Mouse (Mus musculus): ENCODE measurements around the gene Olfr492. TPM values are rescaled to one million over a fixed set of nuclear protein-coding genes. Genes with fewer than 3 reads are reported as not detected.

Gene Olfr492
- not detected in 2 replicates for polyA plus RNA-seq (2015; fragmentation: Nextera tagmentation; extraction: Ambion mirVana)

DNA sequence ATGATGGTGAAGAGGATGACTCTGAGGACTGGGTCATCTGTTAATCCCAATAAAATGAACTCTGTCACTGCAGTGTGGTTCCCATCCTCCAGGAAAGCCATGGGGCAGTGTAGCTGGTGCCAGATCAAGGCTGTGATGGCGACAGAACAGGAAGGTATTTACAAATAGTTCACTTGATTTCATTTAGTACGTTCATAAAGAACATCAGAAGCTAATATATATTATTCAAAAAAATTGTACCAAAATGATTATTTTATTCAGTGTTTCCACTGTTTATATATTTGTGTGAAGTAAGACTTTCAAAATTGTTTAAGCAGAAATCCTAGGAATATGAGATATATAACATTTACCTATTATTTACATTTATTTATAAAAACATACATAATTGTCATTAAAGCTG lies at the start of gene Olfr492:
Olfr492 (minus strand) TSS at position 101 of the 400 bp plus-strand sequence.
- H3K4me2 ChIP-seq (ENCODE audit: low read length) = no peak within 1 kb of the TSS
- no peak within 1 kb of the TSS for H3K27ac ChIP-seq (ENCODE audit: low read length)
- no peak within 1 kb of the TSS for H3K4me3 ChIP-seq (ENCODE audit: low read depth, low read length)
- H3K9me3 ChIP-seq (replicated peaks; ENCODE audit: control insufficient read depth, low read length, poor library complexity, severe bottlenecking) = no peaks in the 10 kb centered on the region
- H3K9ac ChIP-seq (ENCODE audit: low read depth, low read length) = no peak within 1 kb of the TSS
- 85% methylated on average over 2 of the region's 2 CpGs for WGBS
- no peaks in the 10 kb centered on the region for H3K36me3 ChIP-seq (ENCODE audit: control insufficient read depth, insufficient read depth, low read length)
- ATAC-seq = no peak
- H3K27me3 ChIP-seq (ENCODE audit: control insufficient read depth, insufficient read depth, low read depth, low read length) = no peaks in the 10 kb centered on the region
- H3K4me1 ChIP-seq (ENCODE audit: control insufficient read depth, insufficient read depth, low read length) = no peaks in the 10 kb centered on the region

DNA sequence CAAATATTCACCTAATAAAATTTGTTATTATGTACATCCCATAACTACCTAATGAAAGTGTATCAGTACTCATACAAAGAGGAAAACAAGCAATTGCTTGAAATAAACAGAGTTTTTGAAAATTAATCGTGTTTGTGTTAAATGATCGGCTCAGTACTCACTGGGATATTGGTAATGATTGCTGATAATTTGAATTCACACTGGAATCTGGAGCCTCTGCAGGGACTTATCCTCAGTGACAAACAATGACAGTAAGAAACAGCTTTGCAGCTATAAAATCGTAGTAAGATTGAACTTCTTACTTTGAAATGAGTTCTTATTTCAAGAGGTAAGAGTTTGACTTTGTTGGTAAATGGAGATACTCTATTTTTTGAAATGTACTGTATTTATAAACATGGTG lies 41.6 kb upstream of the Olfr492 start, which contains the start of gene Olfr494:
Olfr494 (plus strand) TSS at position 301 of the 400 bp plus-strand sequence.
- H3K9me3 ChIP-seq (replicated peaks; ENCODE audit: control insufficient read depth, low read length, poor library complexity, severe bottlenecking) = no peaks in the 10 kb centered on the region
- H3K4me3 ChIP-seq (ENCODE audit: low read depth, low read length) = no peak within 1 kb of the TSS
- no peak within 1 kb of the TSS for H3K9ac ChIP-seq (ENCODE audit: low read depth, low read length)
- no peak for ATAC-seq
- H3K4me2 ChIP-seq (ENCODE audit: low read length) = no peak within 1 kb of the TSS
- no peaks in the 10 kb centered on the region for H3K4me1 ChIP-seq (ENCODE audit: control insufficient read depth, insufficient read depth, low read length)
- H3K27me3 ChIP-seq (ENCODE audit: control insufficient read depth, insufficient read depth, low read depth, low read length) = no peaks in the 10 kb centered on the region
- no peak within 1 kb of the TSS for H3K27ac ChIP-seq (ENCODE audit: low read length)
- no peaks in the 10 kb centered on the region for H3K36me3 ChIP-seq (ENCODE audit: control insufficient read depth, insufficient read depth, low read length)
- WGBS = 79% methylated on average over 3 of the region's 3 CpGs

DNA sequence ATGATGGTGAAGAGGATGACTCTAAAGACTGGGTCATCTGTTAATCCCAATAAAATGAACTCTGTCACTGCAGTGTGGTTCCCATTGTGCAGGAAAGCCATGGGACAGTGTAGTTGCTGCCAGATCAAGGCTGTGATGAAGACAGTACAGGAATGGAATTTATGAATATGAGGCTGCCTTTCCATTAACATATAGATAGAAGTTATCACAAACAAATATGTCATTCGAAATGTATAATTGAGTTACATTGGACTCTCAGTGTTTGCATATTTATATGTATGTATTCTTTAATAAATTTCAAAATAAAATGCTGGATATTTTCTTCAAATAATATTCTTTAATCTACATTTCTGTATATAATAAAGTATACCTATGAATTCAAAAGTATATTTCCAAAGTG lies 23.4 kb upstream of the Olfr492 start, which contains the start of gene Olfr493:
Olfr493 (minus strand) TSS at position 101 of the 400 bp plus-strand sequence.
- Histone ChIP-seq H3K27me3 (ENCODE audit: control insufficient read depth, insufficient read depth, low read depth, low read length) (no peaks in the 10 kb centered on the region), H3K9ac (ENCODE audit: low read depth, low read length) (no peak within 1 kb of the TSS), H3K4me2 (ENCODE audit: low read length) (no peak within 1 kb of the TSS), H3K4me3 (ENCODE audit: low read depth, low read length) (no peak within 1 kb of the TSS), H3K4me1 (ENCODE audit: control insufficient read depth, insufficient read depth, low read length) (no peaks in the 10 kb centered on the region), H3K27ac (ENCODE audit: low read length) (no peak within 1 kb of the TSS), H3K9me3 (replicated peaks; ENCODE audit: control insufficient read depth, low read length, poor library complexity, severe bottlenecking) (no peaks in the 10 kb centered on the region), H3K36me3 (ENCODE audit: control insufficient read depth, insufficient read depth, low read length) (no peaks in the 10 kb centered on the region)
- WGBS = 78% methylated on average over 1 of the region's 1 CpGs
- ATAC-seq = no peak

DNA sequence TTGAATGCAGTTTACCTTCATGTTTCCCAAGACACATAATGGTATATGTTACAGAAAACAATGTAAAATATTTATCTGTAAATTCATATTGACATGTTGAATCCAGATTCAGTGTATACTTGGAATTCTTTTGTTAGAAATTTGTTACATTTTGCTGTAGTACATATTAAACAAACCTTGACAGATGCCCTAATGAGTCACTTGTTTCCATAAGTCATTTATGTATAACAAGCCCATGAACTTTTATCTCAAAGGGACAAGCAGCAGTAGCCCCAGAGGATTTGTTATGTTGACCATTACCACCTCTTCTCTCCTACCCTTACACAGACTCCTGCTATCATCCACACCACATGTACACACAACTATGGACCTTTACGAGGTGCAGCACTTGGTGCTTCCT lies 10.3 kb downstream of the Olfr492 start, which contains the start of gene Olfr491:
Olfr491 (plus strand) TSS at position 301 of the 400 bp plus-strand sequence.
- Histone ChIP-seq H3K4me2 (ENCODE audit: low read length) (no peak within 1 kb of the TSS), H3K9me3 (replicated peaks; ENCODE audit: control insufficient read depth, low read length, poor library complexity, severe bottlenecking) (no peaks in the 10 kb centered on the region), H3K4me1 (ENCODE audit: control insufficient read depth, insufficient read depth, low read length) (no peaks in the 10 kb centered on the region), H3K36me3 (ENCODE audit: control insufficient read depth, insufficient read depth, low read length) (no peaks in the 10 kb centered on the region), H3K27ac (ENCODE audit: low read length) (no peak within 1 kb of the TSS), H3K27me3 (ENCODE audit: control insufficient read depth, insufficient read depth, low read depth, low read length) (no peaks in the 10 kb centered on the region), H3K9ac (ENCODE audit: low read depth, low read length) (no peak within 1 kb of the TSS), H3K4me3 (ENCODE audit: low read depth, low read length) (no peak within 1 kb of the TSS)
- 44% methylated on average over 1 of the region's 1 CpGs for WGBS
- no peak for ATAC-seq

DNA sequence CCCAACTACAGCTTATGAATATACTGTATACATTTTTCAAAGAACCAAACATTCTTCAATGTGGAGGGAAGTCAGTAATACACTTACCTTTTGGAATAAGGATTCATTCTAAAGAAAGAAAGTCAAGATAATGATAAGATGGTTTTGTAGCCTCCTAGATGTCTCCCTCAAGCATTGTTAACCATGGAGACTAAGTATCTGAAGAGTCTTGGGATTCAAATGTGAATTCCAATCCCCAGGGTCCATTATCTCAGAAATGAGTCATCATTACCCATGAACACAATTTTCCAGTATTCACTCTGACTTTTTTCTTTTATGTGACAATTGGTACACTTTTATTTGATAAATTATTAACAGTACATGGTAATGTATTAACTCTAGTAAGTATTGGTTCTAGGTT lies 34.6 kb downstream of the Olfr492 start, which contains the start of gene Olfr490:
Olfr490 (minus strand) TSS at position 101 of the 400 bp plus-strand sequence.
- H3K36me3 ChIP-seq (ENCODE audit: control insufficient read depth, insufficient read depth, low read length) = no peaks in the 10 kb centered on the region
- no peak within 1 kb of the TSS for H3K4me2 ChIP-seq (ENCODE audit: low read length)
- H3K9ac ChIP-seq (ENCODE audit: low read depth, low read length) = no peak within 1 kb of the TSS
- no peaks in the 10 kb centered on the region for H3K27me3 ChIP-seq (ENCODE audit: control insufficient read depth, insufficient read depth, low read depth, low read length)
- H3K27ac ChIP-seq (ENCODE audit: low read length) = no peak within 1 kb of the TSS
- H3K9me3 ChIP-seq (replicated peaks; ENCODE audit: control insufficient read depth, low read length, poor library complexity, severe bottlenecking) = no peaks in the 10 kb centered on the region
- H3K4me3 ChIP-seq (ENCODE audit: low read depth, low read length) = no peak within 1 kb of the TSS
- ATAC-seq = no peak
- H3K4me1 ChIP-seq (ENCODE audit: control insufficient read depth, insufficient read depth, low read length) = no peaks in the 10 kb centered on the region

Other genes with a start within 250 kb of the Olfr492 start
- not detected in 2 replicates for gene Olfr481, start 243.8 kb downstream of the Olfr492 start, polyA plus RNA-seq (2015; fragmentation: Nextera tagmentation; extraction: Ambion mirVana)
- gene Olfr482, start 226.1 kb downstream of the Olfr492 start, polyA plus RNA-seq (2015; fragmentation: Nextera tagmentation; extraction: Ambion mirVana) = 0.08 and 0.10 TPM in 2 replicates
- not detected in 2 replicates for gene Olfr483, start 222.8 kb downstream of the Olfr492 start, polyA plus RNA-seq (2015; fragmentation: Nextera tagmentation; extraction: Ambion mirVana)
- not detected in 2 replicates for gene Olfr484, start 196.2 kb downstream of the Olfr492 start, polyA plus RNA-seq (2015; fragmentation: Nextera tagmentation; extraction: Ambion mirVana)
- not detected in 2 replicates for gene Olfr485, start 163.8 kb downstream of the Olfr492 start, polyA plus RNA-seq (2015; fragmentation: Nextera tagmentation; extraction: Ambion mirVana)
- gene Olfr486, start 150.9 kb downstream of the Olfr492 start, polyA plus RNA-seq (2015; fragmentation: Nextera tagmentation; extraction: Ambion mirVana) = not detected in 2 replicates
- gene Olfr487, start 109.0 kb downstream of the Olfr492 start, polyA plus RNA-seq (2015; fragmentation: Nextera tagmentation; extraction: Ambion mirVana) = not detected in 2 replicates
- not detected in 2 replicates for gene Olfr488, start 65.3 kb downstream of the Olfr492 start, polyA plus RNA-seq (2015; fragmentation: Nextera tagmentation; extraction: Ambion mirVana)
- gene Olfr490, start 34.7 kb downstream of the Olfr492 start, polyA plus RNA-seq (2015; fragmentation: Nextera tagmentation; extraction: Ambion mirVana) = not detected in 2 replicates
- not detected in 2 replicates for gene Olfr491, start 10.2 kb downstream of the Olfr492 start, polyA plus RNA-seq (2015; fragmentation: Nextera tagmentation; extraction: Ambion mirVana)
- not detected in 2 replicates for gene Olfr493, start 23.3 kb upstream of the Olfr492 start, polyA plus RNA-seq (2015; fragmentation: Nextera tagmentation; extraction: Ambion mirVana)
- gene Olfr494, start 41.7 kb upstream of the Olfr492 start, polyA plus RNA-seq (2015; fragmentation: Nextera tagmentation; extraction: Ambion mirVana) = not detected in 2 replicates
- gene Olfr495, start 69.5 kb upstream of the Olfr492 start, polyA plus RNA-seq (2015; fragmentation: Nextera tagmentation; extraction: Ambion mirVana) = not detected in 2 replicates
- not detected in 2 replicates for gene Olfr497, start 96.7 kb upstream of the Olfr492 start, polyA plus RNA-seq (2015; fragmentation: Nextera tagmentation; extraction: Ambion mirVana)
- gene Olfr498, start 141.7 kb upstream of the Olfr492 start, polyA plus RNA-seq (2015; fragmentation: Nextera tagmentation; extraction: Ambion mirVana) = not detected in 2 replicates
- gene Olfr502, start 201.4 kb upstream of the Olfr492 start, polyA plus RNA-seq (2015; fragmentation: Nextera tagmentation; extraction: Ambion mirVana) = not detected in 2 replicates
- gene Olfr503, start 220.9 kb upstream of the Olfr492 start, polyA plus RNA-seq (2015; fragmentation: Nextera tagmentation; extraction: Ambion mirVana) = not detected in 2 replicates
- gene Olfr504, start 242.1 kb upstream of the Olfr492 start, polyA plus RNA-seq (2015; fragmentation: Nextera tagmentation; extraction: Ambion mirVana) = not detected in 2 replicates

All from midbrain, embryonic 16.5 days (tissue).